8 mouse cellular contexts compared by ENCODE assay signal in the genomic region with DNA sequence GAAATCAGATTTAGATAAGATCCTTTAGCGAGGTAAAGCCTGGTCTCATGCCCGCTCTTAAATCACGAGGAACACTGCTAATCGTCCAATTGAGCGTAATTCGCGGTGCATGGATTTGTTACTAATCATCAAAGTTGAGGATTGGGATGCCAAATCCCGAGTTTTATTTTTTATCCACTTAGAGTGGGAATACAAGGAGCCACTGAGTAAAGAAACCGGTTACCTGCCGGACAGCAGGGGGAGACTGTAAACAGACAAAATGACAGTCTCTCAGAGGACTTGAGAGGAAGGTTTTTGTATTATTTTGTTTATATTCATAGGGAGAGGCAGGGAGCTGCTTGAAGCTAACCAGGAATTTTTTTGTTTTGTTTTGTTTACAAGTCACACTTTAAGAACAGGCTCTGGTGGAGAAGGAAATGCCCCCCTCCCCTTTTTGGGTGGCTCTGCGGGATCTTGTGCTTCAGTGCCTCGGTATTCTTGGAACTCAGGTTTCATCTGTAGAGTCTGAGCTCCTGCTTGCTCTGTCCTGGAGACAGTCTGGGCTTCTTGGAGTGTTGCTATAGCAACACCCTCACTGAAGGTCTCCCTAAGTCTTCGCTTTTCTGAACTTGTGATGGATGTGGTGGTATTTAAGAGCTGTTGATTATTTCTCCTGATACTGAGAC. TPM values are rescaled to one million over a fixed set of nuclear protein-coding genes. Genes with fewer than 3 reads are reported as not detected.
DNase-seq lines count a peak whose midpoint lies in the region; ATAC-seq and TF ChIP-seq lines count a peak whose summit lies in the region.

No protein-coding gene starts in this region.

- H3K27me3 ChIP-seq in forebrain, postnatal 0 days (ENCODE audit: insufficient read depth, low read length) = no peaks in the 10 kb centered on the region
- H3K27me3 ChIP-seq in midbrain, embryonic 12.5 days = no peaks in the 10 kb centered on the region

- peak overlapping the region; percentile 65 for H3K9ac ChIP-seq in forebrain, postnatal 0 days
- H3K9ac ChIP-seq in midbrain, embryonic 12.5 days (replicated peaks) = peak overlapping the region; percentile 68

- no peaks in the 10 kb centered on the region for H3K9me3 ChIP-seq in forebrain, postnatal 0 days (ENCODE audit: low read length)
- H3K9me3 ChIP-seq in midbrain, embryonic 12.5 days = no peaks in the 10 kb centered on the region

- H3K4me3 ChIP-seq in forebrain, postnatal 0 days (ENCODE audit: low read depth, low read length) = peak overlapping the region; percentile 66
- H3K4me3 ChIP-seq in midbrain, embryonic 12.5 days = peak overlapping the region; percentile 66

- WGBS in forebrain, postnatal 0 days = 8% methylated on average over 13 of the region's 13 CpGs
- 8% methylated on average over 13 of the region's 13 CpGs for WGBS in midbrain, embryonic 12.5 days

- no peak for ATAC-seq in cerebellum, adult (ENCODE audit: insufficient number of reproducible peaks, low FRiP score, low TSS enrichment)
- ATAC-seq in forebrain, postnatal 0 days = no peak
- no peak for ATAC-seq in midbrain, embryonic 12.5 days (ENCODE audit: low FRiP score, low read depth)

- H3K4me1 ChIP-seq in forebrain, postnatal 0 days (ENCODE audit: insufficient read depth) = peaks cover 11% of the 10 kb centered on the region; the same call in 1 of the 2 replicates
- peaks cover 23% of the 10 kb centered on the region for H3K4me1 ChIP-seq in midbrain, embryonic 12.5 days

- DNase-seq in cerebellum, adult 11 months = peak; percentile 31
- peak; percentile 62 for DNase-seq in adipocyte (ENCODE audit: low spot score)
- no peak for DNase-seq in forebrain, postnatal 0 days
- peak; percentile 66 for DNase-seq in kidney, postnatal 10 days
- no peak for DNase-seq in urinary bladder, adult 18-20 months (ENCODE audit: low spot score in 2 of 2)
- DNase-seq in T-cell, adult 2 months (ENCODE audit: low spot score) = no peak

- H3K27ac ChIP-seq in forebrain, postnatal 0 days (ENCODE audit: low read depth, low read length) = no peak overlapping the region
- peak overlapping the region; percentile 71; the same call in 1 of the 2 replicates for H3K27ac ChIP-seq in midbrain, embryonic 12.5 days (replicated peaks)

- peak; percentile 38 for TF ChIP-seq CTCF in forebrain, postnatal 0 days (IDR thresholded peaks at IDR 0.05; ENCODE audit: low read depth)

- peak overlapping the region; percentile 63 for H3K4me2 ChIP-seq in forebrain, postnatal 0 days (ENCODE audit: low read depth)
- H3K4me2 ChIP-seq in midbrain, embryonic 12.5 days (replicated peaks) = peak overlapping the region; percentile 79

- H3K36me3 ChIP-seq in forebrain, postnatal 0 days (ENCODE audit: insufficient read depth) = peaks cover 37% of the 10 kb centered on the region
- peaks cover 21% of the 10 kb centered on the region for H3K36me3 ChIP-seq in midbrain, embryonic 12.5 days

RNA-seq across cellular contexts. Expression of gene Inpp5k, which starts 0.9 kb away (rescaled TPM):
- 52.4 and 57.4 TPM in 2 replicates for total RNA-seq in forebrain, postnatal 0 days (2014; rRNA removed)
- 50.2 and 50.7 TPM in 2 replicates for polyA plus RNA-seq in forebrain, postnatal 0 days (2015; fragmentation: Nextera tagmentation; extraction: Ambion mirVana)
- polyA plus RNA-seq in midbrain, embryonic 12.5 days (2016; fragmentation: Nextera tagmentation; extraction: Ambion mirVana) = 27.2 and 28.4 TPM in 2 replicates

RNA-seq across cellular contexts. Expression of gene Myo1c, which starts 18.6 kb away (rescaled TPM):
- 17.5 and 21.0 TPM in 2 replicates for total RNA-seq in forebrain, postnatal 0 days (2014; rRNA removed)
- 6.5 and 8.2 TPM in 2 replicates for polyA plus RNA-seq in forebrain, postnatal 0 days (2015; fragmentation: Nextera tagmentation; extraction: Ambion mirVana)
- 15.5 and 16.4 TPM in 2 replicates for polyA plus RNA-seq in midbrain, embryonic 12.5 days (2016; fragmentation: Nextera tagmentation; extraction: Ambion mirVana)

RNA-seq across cellular contexts. Expression of gene Pitpna, which starts 43.8 kb away (rescaled TPM):
- 83.0 and 95.7 TPM in 2 replicates for total RNA-seq in forebrain, postnatal 0 days (2014; rRNA removed)
- polyA plus RNA-seq in forebrain, postnatal 0 days (2015; fragmentation: Nextera tagmentation; extraction: Ambion mirVana) = 85.8 and 101 TPM in 2 replicates
- polyA plus RNA-seq in midbrain, embryonic 12.5 days (2016; fragmentation: Nextera tagmentation; extraction: Ambion mirVana) = 107 and 114 TPM in 2 replicates

RNA-seq across cellular contexts. Expression of gene Crk, which starts 47.4 kb away (rescaled TPM):
- total RNA-seq in forebrain, postnatal 0 days (2014; rRNA removed) = 88.7 and 89.8 TPM in 2 replicates
- polyA plus RNA-seq in forebrain, postnatal 0 days (2015; fragmentation: Nextera tagmentation; extraction: Ambion mirVana) = 90.9 and 93.4 TPM in 2 replicates
- polyA plus RNA-seq in midbrain, embryonic 12.5 days (2016; fragmentation: Nextera tagmentation; extraction: Ambion mirVana) = 140 and 142 TPM in 2 replicates

Comparison
In these comparisons a context has a peak if more than half of its experiments do, and no peak if none do; other contexts are left out.
1. DNase-seq: peak in cerebellum, adult 11 months (single experiment), adipocyte (single experiment) and kidney, postnatal 10 days (single experiment); none in forebrain, postnatal 0 days (single experiment), urinary bladder, adult 18-20 months (0 of 2) and T-cell, adult 2 months (single experiment).